Mouse (Mus musculus): Measurements from ENCODE around the gene Rab6a. TPM values are rescaled to one million over a fixed set of nuclear protein-coding genes. Genes with fewer than 3 reads are reported as not detected.

The Rab6a gene
- polyA plus RNA-seq, 1 experiment from 2014 or later, result 102 TPM

DNA sequence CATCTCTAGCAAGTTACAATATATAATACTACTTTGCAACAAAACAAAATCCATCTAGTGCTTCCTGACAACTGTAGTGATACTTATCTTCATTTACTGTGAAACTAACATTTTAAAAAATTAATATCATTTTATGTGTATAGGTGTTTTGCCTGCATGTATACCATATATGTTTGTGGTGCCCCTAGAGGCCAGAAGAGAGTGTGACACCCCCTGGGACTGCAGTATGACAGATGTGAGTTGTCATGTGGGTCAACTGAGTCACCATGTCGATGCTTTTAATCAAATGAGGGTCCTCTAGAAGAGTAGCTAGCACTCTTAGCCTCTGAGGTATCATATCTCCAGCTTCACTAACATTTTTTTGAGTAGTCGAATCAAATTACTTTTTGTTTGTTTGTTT is 15.1 kb downstream of the Rab6a start:
- Histone ChIP-seq H3K27me3 (ENCODE audit: insufficient read depth, low read length) (no peaks in the 10 kb centered on the region), H3K4me3 (ENCODE audit: low read depth, low read length) (no peak overlapping the region), H3K9me3 (ENCODE audit: low read depth, low read length) (no peaks in the 10 kb centered on the region), H3K36me3 (ENCODE audit: insufficient read depth) (no peaks in the 10 kb centered on the region), H3K4me2 (no peak overlapping the region), H3K4me1 (ENCODE audit: insufficient read depth) (no peaks in the 10 kb centered on the region), H3K27ac (ENCODE audit: low read depth) (no peak overlapping the region), H3K9ac (no peak overlapping the region)
- ATAC-seq (ENCODE audit: insufficient read depth) (no peak), DNase-seq (no peak)
- TF ChIP-seq CTCF (IDR thresholded peaks at IDR 0.05; ENCODE audit: low read depth), result peak; percentile 40
- 76% methylated on average over 2 of the region's 2 CpGs for WGBS

DNA sequence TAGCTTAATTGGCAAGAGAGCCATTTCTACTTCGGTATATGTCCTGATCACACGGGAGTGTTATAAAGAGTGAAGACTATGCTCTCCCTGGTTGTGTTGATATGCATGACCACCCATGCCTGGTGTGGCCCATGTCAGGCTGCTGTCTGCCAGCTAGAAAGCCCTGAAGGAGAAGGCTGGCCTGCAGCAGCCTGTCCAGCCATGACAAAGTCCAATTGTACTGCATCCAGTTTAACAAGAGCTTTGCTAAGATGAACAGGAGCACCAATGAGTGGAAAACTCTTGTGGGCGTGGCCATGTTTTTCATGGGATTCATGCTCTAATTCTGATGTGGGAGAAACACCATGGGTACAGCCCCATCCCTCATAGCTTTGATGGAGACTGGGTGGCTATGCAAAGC is 17.3 kb downstream of the Rab6a start:
- H3K9ac ChIP-seq, result no peak overlapping the region
- no peak for ATAC-seq (ENCODE audit: insufficient read depth)
- TF ChIP-seq CTCF (IDR thresholded peaks at IDR 0.05; ENCODE audit: low read depth), result no peak
- no peak overlapping the region for H3K4me2 ChIP-seq
- 80% methylated on average over 3 of the region's 3 CpGs for WGBS
- no peaks in the 10 kb centered on the region for H3K27me3 ChIP-seq (ENCODE audit: insufficient read depth, low read length)
- no peak overlapping the region for H3K27ac ChIP-seq (ENCODE audit: low read depth)
- no peaks in the 10 kb centered on the region for H3K4me1 ChIP-seq (ENCODE audit: insufficient read depth)
- no peak for DNase-seq
- no peaks in the 10 kb centered on the region for H3K9me3 ChIP-seq (ENCODE audit: low read depth, low read length)
- no peak overlapping the region for H3K4me3 ChIP-seq (ENCODE audit: low read depth, low read length)
- peaks cover 8% of the 10 kb centered on the region; the same call in 1 of the 2 replicates for H3K36me3 ChIP-seq (ENCODE audit: insufficient read depth)

DNA sequence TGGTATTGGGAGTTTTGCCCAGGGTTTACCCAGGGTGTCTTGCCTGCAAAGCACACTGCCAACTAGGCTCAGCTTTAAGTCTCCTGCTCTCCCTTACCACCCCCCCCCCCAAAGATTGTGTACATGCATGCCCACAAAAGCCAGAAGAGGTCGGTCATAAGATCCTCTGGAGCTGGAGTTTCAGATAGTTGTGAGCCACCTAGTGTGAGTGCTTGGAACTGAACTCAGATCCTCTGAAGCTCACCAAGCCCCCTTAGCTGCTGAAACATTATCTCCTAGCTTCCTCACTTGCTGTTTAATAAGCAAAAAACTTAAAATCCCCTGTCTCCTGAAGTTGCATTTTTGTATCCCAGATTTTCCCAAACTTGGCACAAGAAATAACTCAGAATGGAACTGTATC is 30.4 kb downstream of the Rab6a start:
- H3K9ac ChIP-seq, result no peak overlapping the region
- 0% methylated on average over 1 of the region's 1 CpGs for WGBS
- H3K4me3 ChIP-seq (ENCODE audit: low read depth, low read length), result no peak overlapping the region
- no peak overlapping the region for H3K27ac ChIP-seq (ENCODE audit: low read depth)
- DNase-seq, result peak; percentile 71
- H3K4me2 ChIP-seq, result no peak overlapping the region
- H3K27me3 ChIP-seq (ENCODE audit: insufficient read depth, low read length), result no peaks in the 10 kb centered on the region
- H3K36me3 ChIP-seq (ENCODE audit: insufficient read depth), result peaks cover 38% of the 10 kb centered on the region
- TF ChIP-seq CTCF (IDR thresholded peaks at IDR 0.05; ENCODE audit: low read depth), result peak; percentile 55
- no peak for ATAC-seq (ENCODE audit: insufficient read depth)
- H3K9me3 ChIP-seq (ENCODE audit: low read depth, low read length), result no peaks in the 10 kb centered on the region
- no peaks in the 10 kb centered on the region for H3K4me1 ChIP-seq (ENCODE audit: insufficient read depth)

DNA sequence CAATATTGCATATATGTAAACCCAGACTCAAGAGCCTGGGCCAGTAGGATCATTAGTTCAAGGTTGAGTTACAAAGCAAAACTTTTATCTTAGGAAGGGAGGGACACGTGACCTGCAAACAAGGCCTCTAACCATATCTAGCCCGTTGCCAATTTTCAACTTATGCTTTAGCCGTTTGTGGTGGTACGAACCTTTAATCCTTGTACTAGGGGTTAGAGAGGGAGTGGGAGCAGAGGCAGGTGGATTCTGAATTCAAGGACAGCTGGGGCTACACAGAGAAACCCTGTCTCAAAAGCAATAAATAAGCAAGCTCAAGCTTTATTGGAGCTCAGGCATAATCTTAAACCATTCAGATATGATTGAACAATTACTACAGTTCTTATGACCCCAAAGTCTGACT is 35.2 kb downstream of the Rab6a start:
- Histone ChIP-seq H3K4me2 (no peak overlapping the region), H3K27me3 (ENCODE audit: insufficient read depth, low read length) (no peaks in the 10 kb centered on the region), H3K9me3 (ENCODE audit: low read depth, low read length) (no peaks in the 10 kb centered on the region), H3K4me1 (ENCODE audit: insufficient read depth) (no peaks in the 10 kb centered on the region), H3K27ac (ENCODE audit: low read depth) (no peak overlapping the region), H3K9ac (no peak overlapping the region), H3K4me3 (ENCODE audit: low read depth, low read length) (no peak overlapping the region), H3K36me3 (ENCODE audit: insufficient read depth) (peaks cover 18% of the 10 kb centered on the region)
- 89% methylated on average over 4 of the region's 4 CpGs for WGBS
- DNase-seq, result no peak
- TF ChIP-seq CTCF (IDR thresholded peaks at IDR 0.05; ENCODE audit: low read depth), result no peak
- no peak for ATAC-seq (ENCODE audit: insufficient read depth)

DNA sequence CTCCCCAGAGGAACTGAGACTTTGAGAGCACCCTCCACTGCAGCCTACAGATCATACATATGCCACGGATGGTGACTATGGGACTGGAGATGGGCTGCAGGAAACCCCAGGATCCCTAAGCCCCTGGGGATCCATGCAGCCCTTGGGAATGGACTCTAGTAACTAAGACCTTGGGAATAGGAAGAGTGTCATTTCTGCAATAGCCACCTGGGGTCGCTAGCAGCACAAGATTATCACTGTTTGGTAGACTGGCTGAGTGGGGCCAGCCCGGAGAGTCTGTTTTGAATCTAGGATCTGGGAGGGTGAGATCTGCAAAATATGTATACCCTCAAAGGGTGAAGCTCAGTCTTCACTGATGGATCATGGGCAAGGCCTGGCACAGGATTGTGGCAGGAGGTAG is 37.9 kb downstream of the Rab6a start:
- H3K4me1 ChIP-seq (ENCODE audit: insufficient read depth), result no peaks in the 10 kb centered on the region
- ATAC-seq (ENCODE audit: insufficient read depth), result peak; percentile 62; the same call in 1 of the 2 replicates

DNA sequence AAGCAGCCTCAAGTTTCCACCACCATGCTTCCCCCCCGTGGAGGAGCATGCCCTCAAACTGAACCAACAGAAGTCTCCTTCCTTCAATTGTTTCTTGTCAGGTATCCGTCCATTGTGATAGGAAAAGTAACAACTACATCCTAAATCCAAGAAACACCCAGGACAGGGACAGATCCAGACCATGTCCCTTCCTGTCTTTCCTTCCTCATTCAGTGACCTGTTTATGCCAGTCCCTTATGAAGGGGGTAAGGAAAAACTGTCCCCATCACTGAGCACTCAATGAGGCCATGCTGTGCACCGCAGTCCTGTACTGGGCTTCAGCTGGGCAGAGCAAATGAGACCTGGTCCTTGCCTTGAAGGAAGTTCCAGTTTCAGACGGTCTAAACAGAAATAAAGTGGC is 41.9 kb downstream of the Rab6a start:
- no peak overlapping the region for H3K4me3 ChIP-seq (ENCODE audit: low read depth, low read length)
- 72% methylated on average over 4 of the region's 4 CpGs for WGBS
- DNase-seq (no peak), ATAC-seq (ENCODE audit: insufficient read depth) (no peak)
- no peaks in the 10 kb centered on the region for H3K4me1 ChIP-seq (ENCODE audit: insufficient read depth)
- H3K4me2 ChIP-seq, result no peak overlapping the region
- H3K27me3 ChIP-seq (ENCODE audit: insufficient read depth, low read length), result no peaks in the 10 kb centered on the region
- H3K9ac ChIP-seq, result no peak overlapping the region
- H3K36me3 ChIP-seq (ENCODE audit: insufficient read depth), result 0 out of 2 replicates have a peak, but pooled peaks cover 3% of the 10 kb centered on the region
- H3K27ac ChIP-seq (ENCODE audit: low read depth), result peak overlapping the region; percentile 46; the same call in 1 of the 2 replicates
- no peaks in the 10 kb centered on the region for H3K9me3 ChIP-seq (ENCODE audit: low read depth, low read length)
- no peak for TF ChIP-seq CTCF (IDR thresholded peaks at IDR 0.05; ENCODE audit: low read depth)

More for the DNA sequence above, 37.9 kb downstream of the Rab6a start:
- peak; percentile 73 for TF ChIP-seq CTCF (IDR thresholded peaks at IDR 0.05; ENCODE audit: low read depth)
- no peaks in the 10 kb centered on the region for H3K9me3 ChIP-seq (ENCODE audit: low read depth, low read length)
- DNase-seq, result peak; percentile 86
- H3K9ac ChIP-seq, result no peak overlapping the region
- no peak overlapping the region for H3K27ac ChIP-seq (ENCODE audit: low read depth)
- no peaks in the 10 kb centered on the region for H3K27me3 ChIP-seq (ENCODE audit: insufficient read depth, low read length)
- H3K4me3 ChIP-seq (ENCODE audit: low read depth, low read length), result no peak overlapping the region
- peaks cover 7% of the 10 kb centered on the region; the same call in 1 of the 2 replicates for H3K36me3 ChIP-seq (ENCODE audit: insufficient read depth)
- no peak overlapping the region for H3K4me2 ChIP-seq
- WGBS, result 22% methylated on average over 3 of the region's 3 CpGs

DNA sequence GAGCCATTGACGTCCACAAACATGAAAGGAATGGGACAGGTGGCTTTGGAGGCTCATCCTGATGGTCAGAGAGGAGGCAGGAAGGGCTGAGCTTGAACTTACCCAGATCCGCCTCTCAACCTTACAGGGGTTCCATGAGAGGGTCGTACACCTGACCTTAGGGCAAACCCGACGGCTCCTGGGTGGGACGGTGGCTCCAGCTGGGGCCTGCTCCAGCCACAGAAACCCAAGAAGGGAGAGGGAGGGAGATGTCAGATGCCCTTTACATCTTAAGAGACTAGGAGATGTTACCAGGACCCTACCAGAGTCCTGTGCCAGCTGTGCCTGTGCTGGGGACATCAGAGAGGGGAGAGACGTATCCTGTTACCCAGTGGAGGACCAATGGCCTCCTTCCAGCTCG is 42.6 kb downstream of the Rab6a start:
- Histone ChIP-seq H3K4me1 (ENCODE audit: insufficient read depth) (no peaks in the 10 kb centered on the region), H3K9ac (no peak overlapping the region), H3K27ac (ENCODE audit: low read depth) (peak overlapping the region; percentile 46; the same call in 1 of the 2 replicates), H3K27me3 (ENCODE audit: insufficient read depth, low read length) (no peaks in the 10 kb centered on the region), H3K36me3 (ENCODE audit: insufficient read depth) (0 out of 2 replicates have a peak, but pooled peaks cover 3% of the 10 kb centered on the region), H3K4me3 (ENCODE audit: low read depth, low read length) (no peak overlapping the region), H3K4me2 (no peak overlapping the region), H3K9me3 (ENCODE audit: low read depth, low read length) (no peaks in the 10 kb centered on the region)
- WGBS, result 60% methylated on average over 8 of the region's 8 CpGs
- ATAC-seq (ENCODE audit: insufficient read depth), result no peak
- TF ChIP-seq CTCF (IDR thresholded peaks at IDR 0.05; ENCODE audit: low read depth), result no peak
- DNase-seq, result no peak

DNA sequence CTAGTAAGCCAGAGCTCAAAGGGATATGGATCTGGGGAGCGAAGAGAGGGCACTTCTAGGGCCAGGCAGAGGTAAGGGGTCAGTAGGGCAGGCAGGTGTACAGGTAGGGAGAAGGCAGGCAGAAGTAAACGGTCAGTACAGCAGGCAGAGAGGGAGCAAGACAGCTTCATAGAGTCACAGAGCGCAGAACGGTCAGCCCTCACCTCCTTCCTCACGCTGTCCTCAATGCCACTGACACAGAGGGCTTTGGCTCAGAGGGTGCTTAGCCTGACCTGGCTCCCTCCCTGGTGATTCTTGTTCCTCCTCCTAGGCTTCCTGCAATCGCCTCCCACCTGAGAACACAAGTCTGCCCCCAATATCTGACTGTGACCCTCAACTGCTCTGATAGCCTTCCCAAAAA is 43.2 kb downstream of the Rab6a start:
- Histone ChIP-seq H3K36me3 (ENCODE audit: insufficient read depth) (0 out of 2 replicates have a peak, but pooled peaks cover 3% of the 10 kb centered on the region), H3K4me3 (ENCODE audit: low read depth, low read length) (no peak overlapping the region), H3K4me2 (no peak overlapping the region), H3K4me1 (ENCODE audit: insufficient read depth) (no peaks in the 10 kb centered on the region), H3K27ac (ENCODE audit: low read depth) (no peak overlapping the region), H3K9me3 (ENCODE audit: low read depth, low read length) (no peaks in the 10 kb centered on the region), H3K9ac (no peak overlapping the region), H3K27me3 (ENCODE audit: insufficient read depth, low read length) (no peaks in the 10 kb centered on the region)
- WGBS, result 67% methylated on average over 6 of the region's 6 CpGs
- ATAC-seq (ENCODE audit: insufficient read depth) (no peak), DNase-seq (no peak)
- TF ChIP-seq CTCF (IDR thresholded peaks at IDR 0.05; ENCODE audit: low read depth), result no peak
